Mouse (Mus musculus): Measurements from ENCODE around the gene 4930579F01Rik. TPM values are rescaled to one million over a fixed set of nuclear protein-coding genes. Genes with fewer than 3 reads are reported as not detected.

Gene 4930579F01Rik
- polyA plus RNA-seq, 1 experiment from 2014 or later, result not detected

Other genes with a start within 250 kb of the 4930579F01Rik start
- 2.8 and 3.0 TPM in 2 replicates for gene Dapp1, start 212.3 kb downstream of the 4930579F01Rik start, polyA plus RNA-seq (2014; fragmentation: Nextera tagmentation; extraction: Ambion mirVana)
- 0.07 and 0.10 TPM in 2 replicates for gene 1110002E22Rik, start 128.8 kb downstream of the 4930579F01Rik start, polyA plus RNA-seq (2014; fragmentation: Nextera tagmentation; extraction: Ambion mirVana)
- 0.29 TPM in 1 of 2 replicates, not detected in the other for gene Gm5105, start 126.4 kb downstream of the 4930579F01Rik start, polyA plus RNA-seq (2014; fragmentation: Nextera tagmentation; extraction: Ambion mirVana)
- 7.7 and 9.5 TPM in 2 replicates for gene Trmt10a, start 50.4 kb downstream of the 4930579F01Rik start, polyA plus RNA-seq (2014; fragmentation: Nextera tagmentation; extraction: Ambion mirVana)
- gene Mttp, start 48.9 kb downstream of the 4930579F01Rik start, polyA plus RNA-seq (2014; fragmentation: Nextera tagmentation; extraction: Ambion mirVana), result 7.6 and 8.4 TPM in 2 replicates
- gene Adh7, start 23.9 kb upstream of the 4930579F01Rik start, polyA plus RNA-seq (2014; fragmentation: Nextera tagmentation; extraction: Ambion mirVana), result 0.41 and 1.6 TPM in 2 replicates
- gene Adh1, start 67.2 kb upstream of the 4930579F01Rik start, polyA plus RNA-seq (2014; fragmentation: Nextera tagmentation; extraction: Ambion mirVana), result 1.3 and 1.6 TPM in 2 replicates
- not detected in 2 replicates for gene Adh6a, start 119.5 kb upstream of the 4930579F01Rik start, polyA plus RNA-seq (2014; fragmentation: Nextera tagmentation; extraction: Ambion mirVana)
- gene Adh6b, start 147.9 kb upstream of the 4930579F01Rik start, polyA plus RNA-seq (2014; fragmentation: Nextera tagmentation; extraction: Ambion mirVana), result 0.16 and 0.29 TPM in 2 replicates
- gene Adh4, start 221.6 kb upstream of the 4930579F01Rik start, polyA plus RNA-seq (2014; fragmentation: Nextera tagmentation; extraction: Ambion mirVana), result 0.58 TPM in 1 of 2 replicates, not detected in the other
- 196 and 198 TPM in 2 replicates for gene Adh5, start 249.3 kb upstream of the 4930579F01Rik start, polyA plus RNA-seq (2014; fragmentation: Nextera tagmentation; extraction: Ambion mirVana)

Data from hindbrain, embryonic 14.5 days (tissue).